Mouse (Mus musculus): ENCODE results near the gene Nos3. TPM values are rescaled to one million over a fixed set of nuclear protein-coding genes. Genes with fewer than 3 reads are reported as not detected.

Gene Nos3
- 1.7 and 1.8 TPM in 2 replicates for polyA plus RNA-seq (2015; fragmentation: Nextera tagmentation; extraction: Ambion mirVana)

DNA sequence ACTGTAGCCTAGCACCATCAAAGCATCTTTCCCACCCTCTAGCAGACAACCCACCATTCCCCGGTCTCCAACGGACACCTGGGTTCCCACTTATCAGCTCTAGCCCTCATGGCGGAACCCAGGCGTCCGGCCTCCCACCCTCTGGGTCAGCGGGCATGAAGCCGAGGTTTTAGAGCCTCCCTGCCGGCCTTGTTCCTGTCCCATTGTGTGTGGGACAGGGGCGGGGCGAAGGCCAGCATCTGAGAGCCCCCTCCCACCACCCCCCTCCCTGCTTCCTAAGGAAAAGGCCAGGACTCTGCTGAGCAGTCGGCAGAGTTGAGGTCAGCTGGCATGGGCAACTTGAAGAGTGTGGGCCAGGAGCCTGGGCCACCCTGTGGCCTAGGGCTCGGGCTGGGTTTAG is at the start of gene Nos3:
TSS of gene Nos3 (plus strand) at position 303 of the 400 bp plus-strand sequence.
- H3K4me3 ChIP-seq (ENCODE audit: low read depth, low read length) = peak within 1 kb of the TSS; percentile 22; the same call in 1 of the 2 replicates

DNA sequence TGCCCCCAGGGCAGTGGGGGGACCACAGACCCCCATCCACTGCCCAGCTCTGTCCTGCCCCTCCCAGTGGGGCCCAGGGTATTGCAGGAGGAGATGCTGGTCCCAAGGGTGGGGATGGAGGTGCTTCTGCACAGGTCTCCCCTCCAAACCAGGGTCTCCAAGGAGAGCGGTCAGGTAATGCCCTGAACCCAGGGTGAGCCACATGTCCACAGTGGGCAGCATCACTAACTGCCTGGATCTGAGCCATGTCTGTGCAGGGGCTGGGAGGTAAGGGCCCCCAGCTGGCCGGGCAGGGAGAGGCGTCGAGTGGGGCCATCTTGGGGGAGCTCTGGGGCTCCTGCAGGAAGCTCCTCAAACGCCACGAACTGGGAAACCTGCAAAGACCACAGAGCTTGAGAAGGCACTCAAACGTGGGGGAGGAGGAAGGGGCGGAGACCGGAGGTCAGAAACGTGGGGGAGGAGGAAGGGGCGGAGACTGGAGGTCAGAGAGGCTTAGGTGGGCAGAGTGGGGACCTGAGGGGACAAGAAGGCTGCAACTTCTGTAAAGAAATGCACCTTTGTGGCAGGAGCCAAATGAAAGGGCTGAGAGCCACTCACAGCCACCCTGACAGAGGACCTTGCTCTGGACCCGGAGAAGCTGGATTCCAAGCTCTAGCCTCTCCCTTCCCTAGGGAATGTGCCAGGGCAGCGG is 44.7 kb upstream of the Nos3 start:
- Histone ChIP-seq H3K4me3 (ENCODE audit: low read depth, low read length) (no peak overlapping the region), H3K9ac (replicated peaks) (no peak overlapping the region), H3K9me3 (ENCODE audit: low read length) (no peaks in the 10 kb centered on the region), H3K27ac (ENCODE audit: low read depth) (no peak overlapping the region), H3K4me2 (ENCODE audit: low read depth, low read length) (peak overlapping the region; percentile 47), H3K36me3 (replicated peaks; ENCODE audit: insufficient read depth, low read length) (no peaks in the 10 kb centered on the region), H3K27me3 (ENCODE audit: insufficient read depth, low read length) (no peaks in the 10 kb centered on the region), H3K4me1 (ENCODE audit: insufficient read depth) (0 out of 2 replicates have a peak, but pooled peaks cover 2% of the 10 kb centered on the region)
- TF ChIP-seq EP300 (IDR thresholded peaks at IDR 0.05; ENCODE audit: low read depth) (no peak), CTCF (IDR thresholded peaks at IDR 0.05; ENCODE audit: low read depth) (no peak)
- DNase-seq (no peak), ATAC-seq (no peak)
- 24% methylated on average over 13 of the region's 13 CpGs for WGBS (ENCODE audit: insufficient replicate concordance)

More for the DNA sequence above, at the start of gene Nos3:
- Histone ChIP-seq H3K4me2 (ENCODE audit: low read depth, low read length) (peak within 1 kb of the TSS; percentile 47), H3K4me1 (ENCODE audit: insufficient read depth) (no peaks in the 10 kb centered on the region; the same call in 1 of the 2 replicates), H3K36me3 (replicated peaks; ENCODE audit: insufficient read depth, low read length) (no peaks in the 10 kb centered on the region), H3K27me3 (ENCODE audit: insufficient read depth, low read length) (no peaks in the 10 kb centered on the region), H3K9me3 (ENCODE audit: low read length) (no peaks in the 10 kb centered on the region), H3K27ac (ENCODE audit: low read depth) (peak within 1 kb of the TSS; percentile 16; the same call in 1 of the 2 replicates), H3K9ac (replicated peaks) (no peak within 1 kb of the TSS)
- 73% methylated on average over 12 of the region's 12 CpGs for WGBS (ENCODE audit: insufficient replicate concordance)
- ATAC-seq (peak; percentile 41; the same call in 1 of the 2 replicates), DNase-seq (peak; percentile 35)
- TF ChIP-seq EP300 (IDR thresholded peaks at IDR 0.05; ENCODE audit: low read depth) = no peak
- TF ChIP-seq CTCF (IDR thresholded peaks at IDR 0.05; ENCODE audit: low read depth) = no peak

DNA sequence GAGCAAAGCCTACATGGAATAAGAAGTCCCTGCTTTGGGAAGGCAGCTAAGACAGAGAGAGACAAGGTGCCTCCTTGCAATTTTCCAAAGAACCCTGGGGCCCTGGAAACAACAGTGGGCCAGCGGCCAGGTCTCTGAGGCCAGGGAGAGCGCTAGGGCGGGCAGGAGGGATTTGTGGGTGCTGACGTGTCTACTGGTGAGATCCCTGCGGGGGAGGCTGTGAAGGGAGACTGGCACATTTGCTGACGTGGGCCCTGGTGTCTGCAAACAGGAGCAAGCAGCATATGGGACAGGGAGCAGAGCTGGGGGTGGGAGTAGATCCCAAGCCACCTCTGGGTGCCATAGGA is 44.2 kb upstream of the Nos3 start:
- TF ChIP-seq CTCF (IDR thresholded peaks at IDR 0.05; ENCODE audit: low read depth) (no peak), EP300 (IDR thresholded peaks at IDR 0.05; ENCODE audit: low read depth) (no peak)
- Histone ChIP-seq H3K36me3 (replicated peaks; ENCODE audit: insufficient read depth, low read length) (no peaks in the 10 kb centered on the region), H3K4me1 (ENCODE audit: insufficient read depth) (0 out of 2 replicates have a peak, but pooled peaks cover 2% of the 10 kb centered on the region), H3K9ac (replicated peaks) (no peak overlapping the region), H3K27me3 (ENCODE audit: insufficient read depth, low read length) (no peaks in the 10 kb centered on the region), H3K4me3 (ENCODE audit: low read depth, low read length) (no peak overlapping the region), H3K27ac (ENCODE audit: low read depth) (no peak overlapping the region), H3K9me3 (ENCODE audit: low read length) (no peaks in the 10 kb centered on the region), H3K4me2 (ENCODE audit: low read depth, low read length) (peak overlapping the region; percentile 47)
- DNase-seq (no peak), ATAC-seq (peak; percentile 38; the same call in 1 of the 2 replicates)
- WGBS (ENCODE audit: insufficient replicate concordance) = 44% methylated on average over 6 of the region's 6 CpGs

DNA sequence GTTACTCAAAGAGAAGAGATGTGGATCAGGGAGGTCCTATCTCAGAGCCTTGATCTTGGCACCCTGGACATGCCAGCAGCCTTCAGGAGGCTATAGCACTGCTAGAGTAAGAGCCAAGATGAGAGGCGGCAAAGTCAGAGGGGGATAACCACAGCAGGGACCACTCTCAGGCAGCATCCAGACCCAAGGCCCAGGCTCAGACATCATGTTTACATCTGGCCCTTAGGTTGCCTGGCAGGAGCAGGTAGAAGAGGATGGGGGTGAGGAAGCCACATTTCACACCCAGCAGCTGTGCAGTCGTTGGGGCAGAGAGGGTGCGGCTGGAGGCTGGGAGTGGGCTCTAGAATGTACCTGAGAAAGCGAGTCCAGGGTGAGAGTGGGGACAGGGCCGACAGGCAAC is 43.7 kb upstream of the Nos3 start:
- H3K36me3 ChIP-seq (replicated peaks; ENCODE audit: insufficient read depth, low read length) = no peaks in the 10 kb centered on the region
- DNase-seq (no peak), ATAC-seq (no peak)
- no peak overlapping the region for H3K4me3 ChIP-seq (ENCODE audit: low read depth, low read length)
- no peaks in the 10 kb centered on the region for H3K27me3 ChIP-seq (ENCODE audit: insufficient read depth, low read length)
- no peak overlapping the region for H3K27ac ChIP-seq (ENCODE audit: low read depth)
- no peak overlapping the region for H3K9ac ChIP-seq (replicated peaks)
- no peak overlapping the region for H3K4me2 ChIP-seq (ENCODE audit: low read depth, low read length)
- WGBS (ENCODE audit: insufficient replicate concordance) = 63% methylated on average over 5 of the region's 5 CpGs
- no peak for TF ChIP-seq EP300 (IDR thresholded peaks at IDR 0.05; ENCODE audit: low read depth)
- no peak for TF ChIP-seq CTCF (IDR thresholded peaks at IDR 0.05; ENCODE audit: low read depth)
- 0 out of 2 replicates have a peak, but pooled peaks cover 2% of the 10 kb centered on the region for H3K4me1 ChIP-seq (ENCODE audit: insufficient read depth)
- H3K9me3 ChIP-seq (ENCODE audit: low read length) = no peaks in the 10 kb centered on the region

DNA sequence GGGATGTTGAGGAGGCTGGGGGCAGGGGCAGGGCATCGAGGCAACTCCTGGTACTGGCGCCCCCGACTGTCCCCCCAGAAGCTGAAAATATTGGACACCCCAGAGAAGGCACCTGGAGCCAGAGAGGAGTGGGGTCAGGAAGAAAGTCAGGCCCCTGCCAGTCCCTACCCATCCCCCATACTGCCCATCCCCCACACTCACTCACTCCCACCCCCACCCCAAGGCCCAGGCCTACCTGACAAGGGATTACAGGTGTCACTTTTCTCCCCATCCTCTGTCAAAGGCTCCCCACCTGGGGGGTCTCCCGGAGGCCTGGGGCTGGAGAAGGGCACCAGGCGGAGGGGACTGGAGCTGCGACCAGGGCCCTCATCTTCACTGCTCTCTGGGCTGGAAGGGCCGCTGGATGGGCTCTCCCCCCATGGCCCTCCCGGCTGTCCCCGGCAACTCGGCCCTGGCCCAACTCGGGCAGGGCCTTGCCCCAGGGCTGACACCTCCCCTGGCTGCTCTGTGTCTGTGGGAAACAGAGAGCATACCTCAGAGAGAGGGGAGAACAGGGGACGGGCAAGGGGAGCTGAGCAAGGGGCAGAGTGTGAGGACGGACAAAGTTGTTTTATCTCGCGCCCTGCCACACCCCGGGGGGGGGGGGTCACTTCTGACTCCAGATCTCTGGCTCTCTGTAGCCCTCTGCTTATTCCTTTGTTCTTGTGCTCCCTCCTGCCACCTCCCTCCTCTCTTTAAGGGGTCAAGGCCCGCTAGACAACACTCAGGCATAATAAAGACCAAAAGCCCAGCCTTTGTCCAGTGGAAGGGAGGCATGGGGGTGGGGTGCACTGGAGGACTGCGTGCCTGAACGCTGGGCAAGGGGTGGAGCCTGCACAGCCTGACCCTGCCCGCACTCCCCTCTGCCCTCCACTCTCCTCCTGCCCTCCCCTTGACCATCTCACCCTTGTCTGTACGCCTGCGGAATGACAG is 42.6 kb upstream of the Nos3 start:
- whole genome bisulfite sequencing (ENCODE audit: insufficient replicate concordance) = 57% methylated on average over 22 of the region's 22 CpGs

DNA sequence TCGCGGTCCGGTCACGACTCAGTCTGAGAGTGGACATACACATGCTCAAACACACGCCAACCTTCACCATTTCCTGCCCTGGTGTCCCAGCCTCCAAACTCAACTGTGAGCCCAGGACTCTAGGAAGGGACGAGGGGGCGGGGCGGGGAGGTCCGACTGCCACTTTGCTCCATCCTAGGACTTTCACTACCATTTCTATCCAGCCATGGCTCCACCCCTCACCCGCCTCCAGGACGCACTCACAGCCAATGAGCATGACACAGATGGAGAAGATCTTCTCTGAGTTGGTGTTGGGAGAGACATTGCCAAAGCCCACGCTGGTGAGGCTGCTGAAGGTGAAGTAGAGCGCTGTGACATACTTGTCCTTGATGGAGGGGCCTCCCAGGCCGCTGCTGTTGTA is 39.4 kb upstream of the Nos3 start:
- peaks cover 7% of the 10 kb centered on the region for H3K27me3 ChIP-seq (ENCODE audit: insufficient read depth, low read length)
- TF ChIP-seq EP300 (IDR thresholded peaks at IDR 0.05; ENCODE audit: low read depth) (no peak), CTCF (IDR thresholded peaks at IDR 0.05; ENCODE audit: low read depth) (no peak)
- no peak overlapping the region for H3K4me2 ChIP-seq (ENCODE audit: low read depth, low read length)
- no peaks in the 10 kb centered on the region for H3K36me3 ChIP-seq (replicated peaks; ENCODE audit: insufficient read depth, low read length)
- peaks cover 4% of the 10 kb centered on the region for H3K4me1 ChIP-seq (ENCODE audit: insufficient read depth)
- no peak overlapping the region for H3K27ac ChIP-seq (ENCODE audit: low read depth)
- DNase-seq = no peak
- no peak overlapping the region for H3K4me3 ChIP-seq (ENCODE audit: low read depth, low read length)
- no peaks in the 10 kb centered on the region for H3K9me3 ChIP-seq (ENCODE audit: low read length)
- H3K9ac ChIP-seq (replicated peaks) = no peak overlapping the region
- 66% methylated on average over 14 of the region's 14 CpGs for WGBS (ENCODE audit: insufficient replicate concordance)
- no peak for ATAC-seq

More for the DNA sequence above, 42.6 kb upstream of the Nos3 start:
- Histone ChIP-seq H3K4me3 (ENCODE audit: low read depth, low read length) (no peak overlapping the region), H3K27me3 (ENCODE audit: insufficient read depth, low read length) (no peaks in the 10 kb centered on the region), H3K9me3 (ENCODE audit: low read length) (no peaks in the 10 kb centered on the region), H3K4me1 (ENCODE audit: insufficient read depth) (0 out of 2 replicates have a peak, but pooled peaks cover 2% of the 10 kb centered on the region), H3K4me2 (ENCODE audit: low read depth, low read length) (no peak overlapping the region), H3K36me3 (replicated peaks; ENCODE audit: insufficient read depth, low read length) (no peaks in the 10 kb centered on the region), H3K9ac (replicated peaks) (no peak overlapping the region), H3K27ac (ENCODE audit: low read depth) (no peak overlapping the region)
- DNase-seq = no peak
- ATAC-seq = no peak
- TF ChIP-seq EP300 (IDR thresholded peaks at IDR 0.05; ENCODE audit: low read depth) (no peak), CTCF (IDR thresholded peaks at IDR 0.05; ENCODE audit: low read depth) (no peak)

Measured in liver, postnatal 0 days (tissue).